15 mouse cellular contexts compared by ENCODE assay signal in genomic region chr10:78329305-78329704, GRCm38 (mm10).
"Had no signal": no experiment of that assay in that cellular context is flagged by ENCODE, and none has a peak within 500 bp of the region (broad histone marks: within the 10 kb centered on the region; RNA-seq: fewer than 3 reads in every experiment).

No protein-coding gene starts in this region.

- H3K9ac ChIP-seq: limb, embryonic 13.5 days; liver, embryonic 14.5 days; midbrain, embryonic 15.5 days; neural tube, embryonic 13.5 days; stomach, embryonic 15.5 days had no signal

- ATAC-seq: midbrain, embryonic 15.5 days had no signal

- H3K4me1 ChIP-seq: midbrain, embryonic 15.5 days; neural tube, embryonic 13.5 days; stomach, embryonic 15.5 days had no signal

- DNase-seq: kidney, postnatal 10 days; kidney, postnatal 4 days; left cerebral cortex, postnatal 4 days; lung, adult 18-20 months; lung, postnatal 36 days; retina, postnatal 1 day; right cerebral cortex, postnatal 4 days; thymus, postnatal 4 days had no signal

- H3K9me3 ChIP-seq: limb, embryonic 13.5 days; midbrain, embryonic 15.5 days; neural tube, embryonic 13.5 days; stomach, embryonic 15.5 days had no signal

- H3K4me3 ChIP-seq: layer of hippocampus, adult 2 months; limb, embryonic 13.5 days; midbrain, embryonic 15.5 days; neural tube, embryonic 13.5 days; stomach, embryonic 15.5 days had no signal

- H3K27me3 ChIP-seq: limb, embryonic 13.5 days; midbrain, embryonic 15.5 days; neural tube, embryonic 13.5 days; stomach, embryonic 15.5 days had no signal

- H3K27ac ChIP-seq: layer of hippocampus, adult 2 months; limb, embryonic 13.5 days; liver, embryonic 14.5 days; midbrain, embryonic 15.5 days; neural tube, embryonic 13.5 days; stomach, embryonic 15.5 days had no signal

- H3K4me2 ChIP-seq: limb, embryonic 13.5 days; midbrain, embryonic 11.5 days; midbrain, embryonic 15.5 days; neural tube, embryonic 13.5 days; stomach, embryonic 15.5 days had no signal
